Mouse (Mus musculus) thymus, adult 2 months (tissue): ENCODE measurements around the gene Fra10ac1.

Experiments used
- CTCF ChIP-seq: fragments of 200-500 bp; IDR thresholded peaks from 2 replicates; pipeline ENCODE4 v1.5.1; 2012; ENCODE audit warnings: mild to moderate bottlenecking, control low read depth, low read length, moderate library complexity, borderline replicate concordance; ENCODE audit not compliant: control insufficient read depth, poor library complexity, insufficient read depth; ENCODE audit errors: extremely low read depth
- POLR2A ChIP-seq: fragments of 200-500 bp; IDR thresholded peaks from 2 replicates; pipeline ENCODE4 v1.6.1; 2012; ENCODE audit warnings: mild to moderate bottlenecking, low read length, control low read depth, moderate library complexity; ENCODE audit not compliant: control insufficient read depth, poor library complexity, insufficient read depth; ENCODE audit errors: extremely low read depth

GRCm38 (mm10) chr19:38143540-38144271 lies 80.2 kb downstream of the Fra10ac1 start:
- TF ChIP-seq CTCF (no peak), POLR2A (no peak)
